Mouse (Mus musculus): Measurements from ENCODE around the gene Chst14. TPM values are rescaled to one million over a fixed set of nuclear protein-coding genes. Genes with fewer than 3 reads are reported as not detected.

Gene Chst14
- polyA plus RNA-seq (2014; fragmentation: Nextera tagmentation; extraction: Ambion mirVana), result 7.7 and 8.7 TPM in 2 replicates

GRCm38 (mm10) chr2:118926361-118926997 lies at the start of gene Chst14:
Chst14 (plus strand) TSS chr2:118926496.
- DNase-seq (ENCODE audit: low spot score) (peak; percentile 61), ATAC-seq (ENCODE audit: low FRiP score) (peak; percentile 81)
- peak within 1 kb of the TSS; percentile 78 for H3K9ac ChIP-seq
- WGBS, result 2% methylated on average over 44 of the region's 47 CpGs
- peaks cover 26% of the 10 kb centered on the region for H3K36me3 ChIP-seq (replicated peaks; ENCODE audit: control insufficient read depth, insufficient read depth)
- H3K4me3 ChIP-seq (replicated peaks; ENCODE audit: low read length), result peak within 1 kb of the TSS; percentile 54
- peak within 1 kb of the TSS; percentile 94 for H3K4me2 ChIP-seq (replicated peaks)
- no peak within 1 kb of the TSS for H3K27ac ChIP-seq
- peaks cover 12% of the 10 kb centered on the region for H3K4me1 ChIP-seq (replicated peaks; ENCODE audit: control insufficient read depth, insufficient read depth, low read length)
- H3K9me3 ChIP-seq (ENCODE audit: control insufficient read depth, low read length), result no peaks in the 10 kb centered on the region
- H3K27me3 ChIP-seq (ENCODE audit: control insufficient read depth, insufficient read depth, low read length), result no peaks in the 10 kb centered on the region

- Histone ChIP-seq H3K27me3 (ENCODE audit: control insufficient read depth, insufficient read depth, low read length) (0 out of 2 replicates have a peak, but pooled peaks cover 9% of the 10 kb centered on the region), H3K9ac (no peak overlapping the region), H3K36me3 (replicated peaks; ENCODE audit: control insufficient read depth, insufficient read depth) (peaks cover 20% of the 10 kb centered on the region), H3K9me3 (ENCODE audit: control insufficient read depth, low read length) (no peaks in the 10 kb centered on the region), H3K4me3 (replicated peaks; ENCODE audit: low read length) (no peak overlapping the region), H3K4me2 (replicated peaks) (no peak overlapping the region), H3K27ac (no peak overlapping the region), H3K4me1 (replicated peaks; ENCODE audit: control insufficient read depth, insufficient read depth, low read length) (peaks cover 5% of the 10 kb centered on the region)
- DNase-seq (ENCODE audit: low spot score) (no peak), ATAC-seq (ENCODE audit: low FRiP score) (no peak)
- 82% methylated on average over 4 of the region's 4 CpGs for WGBS
Observed at GRCm38 (mm10) chr2:118881019-118881418, 45.3 kb upstream of the Chst14 start.

GRCm38 (mm10) chr2:118881956-118882355 lies 44.3 kb upstream of the Chst14 start:
- 86% methylated on average over 5 of the region's 5 CpGs for WGBS
- DNase-seq (ENCODE audit: low spot score) (no peak), ATAC-seq (ENCODE audit: low FRiP score) (no peak)
- Histone ChIP-seq H3K36me3 (replicated peaks; ENCODE audit: control insufficient read depth, insufficient read depth) (peaks cover 11% of the 10 kb centered on the region), H3K9ac (no peak overlapping the region), H3K4me3 (replicated peaks; ENCODE audit: low read length) (no peak overlapping the region), H3K9me3 (ENCODE audit: control insufficient read depth, low read length) (no peaks in the 10 kb centered on the region), H3K27me3 (ENCODE audit: control insufficient read depth, insufficient read depth, low read length) (0 out of 2 replicates have a peak, but pooled peaks cover 9% of the 10 kb centered on the region), H3K4me1 (replicated peaks; ENCODE audit: control insufficient read depth, insufficient read depth, low read length) (peaks cover 5% of the 10 kb centered on the region), H3K27ac (no peak overlapping the region), H3K4me2 (replicated peaks) (no peak overlapping the region)

- Histone ChIP-seq H3K36me3 (replicated peaks; ENCODE audit: control insufficient read depth, insufficient read depth) (peaks cover 1% of the 10 kb centered on the region; the same call in 1 of the 2 replicates), H3K27ac (no peak overlapping the region), H3K4me1 (replicated peaks; ENCODE audit: control insufficient read depth, insufficient read depth, low read length) (peaks cover 5% of the 10 kb centered on the region), H3K4me3 (replicated peaks; ENCODE audit: low read length) (peak overlapping the region; percentile 36), H3K4me2 (replicated peaks) (peak overlapping the region; percentile 90), H3K27me3 (ENCODE audit: control insufficient read depth, insufficient read depth, low read length) (0 out of 2 replicates have a peak, but pooled peaks cover 9% of the 10 kb centered on the region), H3K9ac (peak overlapping the region; percentile 54), H3K9me3 (ENCODE audit: control insufficient read depth, low read length) (no peaks in the 10 kb centered on the region)
- ATAC-seq (ENCODE audit: low FRiP score) (peak; percentile 77), DNase-seq (ENCODE audit: low spot score) (peak; percentile 91)
- WGBS, result 2% methylated on average over 32 of the region's 32 CpGs
Observed at GRCm38 (mm10) chr2:118882840-118883679, 43.2 kb upstream of the Chst14 start.

- 0 out of 2 replicates have a peak, but pooled peaks cover 9% of the 10 kb centered on the region for H3K27me3 ChIP-seq (ENCODE audit: control insufficient read depth, insufficient read depth, low read length)
- peak overlapping the region; percentile 33 for H3K4me2 ChIP-seq (replicated peaks)
- no peaks in the 10 kb centered on the region for H3K36me3 ChIP-seq (replicated peaks; ENCODE audit: control insufficient read depth, insufficient read depth)
- H3K9ac ChIP-seq, result no peak overlapping the region; the same call in 1 of the 2 replicates
- WGBS, result 65% methylated on average over 13 of the region's 13 CpGs
- H3K27ac ChIP-seq, result no peak overlapping the region
- ATAC-seq (ENCODE audit: low FRiP score) (no peak), DNase-seq (ENCODE audit: low spot score) (no peak)
- no peaks in the 10 kb centered on the region for H3K9me3 ChIP-seq (ENCODE audit: control insufficient read depth, low read length)
- no peak overlapping the region for H3K4me3 ChIP-seq (replicated peaks; ENCODE audit: low read length)
- H3K4me1 ChIP-seq (replicated peaks; ENCODE audit: control insufficient read depth, insufficient read depth, low read length), result peaks cover 5% of the 10 kb centered on the region
Observed at GRCm38 (mm10) chr2:118887440-118887839, 38.9 kb upstream of the Chst14 start.

GRCm38 (mm10) chr2:118887845-118888548 lies 38.3 kb upstream of the Chst14 start:
- no peak for ATAC-seq (ENCODE audit: low FRiP score)

GRCm38 (mm10) chr2:118891173-118891572 lies 35.1 kb upstream of the Chst14 start:
- no peak for ATAC-seq (ENCODE audit: low FRiP score)
- no peak overlapping the region for H3K9ac ChIP-seq

More at GRCm38 (mm10) chr2:118887845-118888548, 38.3 kb upstream of the Chst14 start:
- WGBS, result 24% methylated on average over 14 of the region's 14 CpGs
- no peaks in the 10 kb centered on the region for H3K36me3 ChIP-seq (replicated peaks; ENCODE audit: control insufficient read depth, insufficient read depth)
- peaks cover 14% of the 10 kb centered on the region; the same call in 1 of the 2 replicates for H3K27me3 ChIP-seq (ENCODE audit: control insufficient read depth, insufficient read depth, low read length)
- H3K4me2 ChIP-seq (replicated peaks), result peak overlapping the region; percentile 33
- H3K9me3 ChIP-seq (ENCODE audit: control insufficient read depth, low read length), result no peaks in the 10 kb centered on the region
- no peak overlapping the region for H3K27ac ChIP-seq
- DNase-seq (ENCODE audit: low spot score), result peak; percentile 25
- H3K4me1 ChIP-seq (replicated peaks; ENCODE audit: control insufficient read depth, insufficient read depth, low read length), result peaks cover 2% of the 10 kb centered on the region
- no peak overlapping the region for H3K4me3 ChIP-seq (replicated peaks; ENCODE audit: low read length)
- no peak overlapping the region; the same call in 1 of the 2 replicates for H3K9ac ChIP-seq

GRCm38 (mm10) chr2:118895990-118896913 lies 30.0 kb upstream of the Chst14 start:
- under 1% methylated on average over 38 of the region's 38 CpGs for WGBS
- peak overlapping the region; percentile 69 for H3K4me2 ChIP-seq (replicated peaks)
- H3K27me3 ChIP-seq (ENCODE audit: control insufficient read depth, insufficient read depth, low read length), result peaks cover 77% of the 10 kb centered on the region

More at GRCm38 (mm10) chr2:118891173-118891572, 35.1 kb upstream of the Chst14 start:
- peaks cover 31% of the 10 kb centered on the region for H3K27me3 ChIP-seq (ENCODE audit: control insufficient read depth, insufficient read depth, low read length)
- no peaks in the 10 kb centered on the region for H3K36me3 ChIP-seq (replicated peaks; ENCODE audit: control insufficient read depth, insufficient read depth)
- 91% methylated on average over 4 of the region's 4 CpGs for WGBS
- H3K4me1 ChIP-seq (replicated peaks; ENCODE audit: control insufficient read depth, insufficient read depth, low read length), result no peaks in the 10 kb centered on the region
- no peaks in the 10 kb centered on the region for H3K9me3 ChIP-seq (ENCODE audit: control insufficient read depth, low read length)
- no peak overlapping the region for H3K27ac ChIP-seq
- DNase-seq (ENCODE audit: low spot score), result no peak
- H3K4me2 ChIP-seq (replicated peaks), result no peak overlapping the region
- H3K4me3 ChIP-seq (replicated peaks; ENCODE audit: low read length), result no peak overlapping the region

More at GRCm38 (mm10) chr2:118895990-118896913, 30.0 kb upstream of the Chst14 start:
- Histone ChIP-seq H3K27ac (no peak overlapping the region), H3K9ac (peak overlapping the region; percentile 29; the same call in 1 of the 2 replicates), H3K9me3 (ENCODE audit: control insufficient read depth, low read length) (no peaks in the 10 kb centered on the region), H3K4me1 (replicated peaks; ENCODE audit: control insufficient read depth, insufficient read depth, low read length) (peaks cover 27% of the 10 kb centered on the region; the same call in 1 of the 2 replicates), H3K36me3 (replicated peaks; ENCODE audit: control insufficient read depth, insufficient read depth) (no peaks in the 10 kb centered on the region), H3K4me3 (replicated peaks; ENCODE audit: low read length) (peak overlapping the region; percentile 32)
- no peak for DNase-seq (ENCODE audit: low spot score)
- ATAC-seq (ENCODE audit: low FRiP score), result no peak

All from hindbrain, embryonic 14.5 days (tissue).